Mouse (Mus musculus): ENCODE results near the gene Tmed9. TPM values are rescaled to one million over a fixed set of nuclear protein-coding genes. Genes with fewer than 3 reads are reported as not detected.

Gene Tmed9
- polyA plus RNA-seq (2012; rRNA removed; ENCODE audit: low replicate concordance): 19.5 and 29.4 TPM in 2 replicates

GRCm38 (mm10) chr13:55573432-55573831 is at the start of gene Tmed9:
Tmed9 (plus strand) TSS chr13:55573732.

GRCm38 (mm10) chr13:55529198-55529915 is 44.2 kb upstream of the Tmed9 start, which contains the start of gene Dok3:
Dok3 (minus strand) TSS chr13:55529296.

GRCm38 (mm10) chr13:55536194-55537175 is 37.0 kb upstream of the Tmed9 start, which contains the start of gene Ddx41:
Ddx41 (minus strand) TSS chr13:55536658.

GRCm38 (mm10) chr13:55571027-55571751 is 2.3 kb upstream of the Tmed9 start, which contains the start of gene Fam193b:
Fam193b (minus strand) TSS chr13:55571120.

GRCm38 (mm10) chr13:55599566-55600540 is 26.3 kb downstream of the Tmed9 start, which contains the start of gene B4galt7:
B4galt7 (plus strand) TSS chr13:55599896.

GRCm38 (mm10) chr13:55622649-55623541 is 49.4 kb downstream of the Tmed9 start, which contains the start of gene Caml:
Caml (plus strand) TSS chr13:55623005.

GRCm38 (mm10) chr13:55634639-55635127 is 61.2 kb downstream of the Tmed9 start, which contains the start of gene Ddx46:
Ddx46 (plus strand) TSS chr13:55635027.

Other genes with a start within 250 kb of the Tmed9 start
- 6.6 and 8.8 TPM in 2 replicates for gene Mxd3, start 243.9 kb upstream of the Tmed9 start, polyA plus RNA-seq (2012; rRNA removed; ENCODE audit: low replicate concordance)
- 79.1 and 91.4 TPM in 2 replicates for gene Lman2, start 210.9 kb upstream of the Tmed9 start, polyA plus RNA-seq (2012; rRNA removed; ENCODE audit: low replicate concordance)
- gene Rgs14, start 204.0 kb upstream of the Tmed9 start, polyA plus RNA-seq (2012; rRNA removed; ENCODE audit: low replicate concordance): 5.0 and 14.5 TPM in 2 replicates
- 0.12 and 0.28 TPM in 2 replicates for gene Slc34a1, start 175.5 kb upstream of the Tmed9 start, polyA plus RNA-seq (2012; rRNA removed; ENCODE audit: low replicate concordance)
- not detected in 2 replicates for gene Pfn3, start 158.5 kb upstream of the Tmed9 start, polyA plus RNA-seq (2012; rRNA removed; ENCODE audit: low replicate concordance)
- 0.13 and 0.63 TPM in 2 replicates for gene F12, start 146.9 kb upstream of the Tmed9 start, polyA plus RNA-seq (2012; rRNA removed; ENCODE audit: low replicate concordance)
- gene Grk6, start 128.7 kb upstream of the Tmed9 start, polyA plus RNA-seq (2012; rRNA removed; ENCODE audit: low replicate concordance): 25.7 and 27.4 TPM in 2 replicates
- 5.1 and 13.9 TPM in 2 replicates for gene Prr7, start 109.5 kb upstream of the Tmed9 start, polyA plus RNA-seq (2012; rRNA removed; ENCODE audit: low replicate concordance)
- 10.7 and 14.9 TPM in 2 replicates for gene Dbn1, start 85.6 kb upstream of the Tmed9 start, polyA plus RNA-seq (2012; rRNA removed; ENCODE audit: low replicate concordance)
- 54.3 and 103 TPM in 2 replicates for gene Pdlim7, start 60.1 kb upstream of the Tmed9 start, polyA plus RNA-seq (2012; rRNA removed; ENCODE audit: low replicate concordance)
- gene Dok3, start 44.4 kb upstream of the Tmed9 start, polyA plus RNA-seq (2012; rRNA removed; ENCODE audit: low replicate concordance): 11.7 and 26.9 TPM in 2 replicates
- gene Ddx41, start 37.1 kb upstream of the Tmed9 start, polyA plus RNA-seq (2012; rRNA removed; ENCODE audit: low replicate concordance): 36.9 and 37.2 TPM in 2 replicates
- gene Fam193b, start 2.6 kb upstream of the Tmed9 start, polyA plus RNA-seq (2012; rRNA removed; ENCODE audit: low replicate concordance): 71.0 and 75.1 TPM in 2 replicates
- 16.1 and 17.0 TPM in 2 replicates for gene B4galt7, start 26.2 kb downstream of the Tmed9 start, polyA plus RNA-seq (2012; rRNA removed; ENCODE audit: low replicate concordance)
- gene Caml, start 49.3 kb downstream of the Tmed9 start, polyA plus RNA-seq (2012; rRNA removed; ENCODE audit: low replicate concordance): 4.8 and 8.4 TPM in 2 replicates
- gene Ddx46, start 61.3 kb downstream of the Tmed9 start, polyA plus RNA-seq (2012; rRNA removed; ENCODE audit: low replicate concordance): 3.5 and 5.7 TPM in 2 replicates
- gene B230219D22Rik, start 119.4 kb downstream of the Tmed9 start, polyA plus RNA-seq (2012; rRNA removed; ENCODE audit: low replicate concordance): 3.9 and 6.0 TPM in 2 replicates
- 25.9 and 33.2 TPM in 2 replicates for gene Txndc15, start 140.9 kb downstream of the Tmed9 start, polyA plus RNA-seq (2012; rRNA removed; ENCODE audit: low replicate concordance)
- 9.5 and 20.7 TPM in 2 replicates for gene Pcbd2, start 153.6 kb downstream of the Tmed9 start, polyA plus RNA-seq (2012; rRNA removed; ENCODE audit: low replicate concordance)
- gene Catsper3, start 210.8 kb downstream of the Tmed9 start, polyA plus RNA-seq (2012; rRNA removed; ENCODE audit: low replicate concordance): 0.11 TPM in 1 of 2 replicates, not detected in the other

Measured in duodenum, adult 2 months (tissue).